Mouse (Mus musculus) layer of hippocampus, adult 8-10 months (tissue): ENCODE results near the gene C130050O18Rik. TPM values are rescaled to one million over a fixed set of nuclear protein-coding genes. Genes with fewer than 3 reads are reported as not detected.
A peak's percentile ranks its signal among the peaks of the same experiment; 100 is the strongest.
"Not testable (repeated sequence)": the region's sequence is repeated elsewhere in the genome, so short reads cannot be mapped to it uniquely, and the experiment has no call there.

ENCODE experiments used
- DNase-seq, 2 experiments: peaks; one replicate each; pipeline ENCODE4 v3.0.0; 2022; ENCODE audit warnings: low spot score in 2 of 2
- total RNA-seq, 4 experiments: library from RNA; stranded (reverse); gene quantifications; 2 replicates each; pipeline ENCODE4 v1.2.4; 2022

The C130050O18Rik gene
- total RNA-seq, 4 experiments from 2014 or later: 0.54 to 1.2 (median 0.83) TPM

GRCm38 (mm10) chr5:139379771-139380384, 25.2 kb upstream of the C130050O18Rik start:
- DNase-seq: no peak

GRCm38 (mm10) chr5:139380385-139381248, 24.5 kb upstream of the C130050O18Rik start:
- DNase-seq: peak; percentile 84 to 86

- DNase-seq: no peak
Observed at GRCm38 (mm10) chr5:139381586-139382513, 23.2 kb upstream of the C130050O18Rik start.

- DNase-seq: peak in 1 of 2 experiments; percentile 50
Observed at GRCm38 (mm10) chr5:139382760-139383159, 22.3 kb upstream of the C130050O18Rik start.

- no peak for DNase-seq
Observed at GRCm38 (mm10) chr5:139383234-139383633, 21.8 kb upstream of the C130050O18Rik start.

- no peak for DNase-seq
Observed at GRCm38 (mm10) chr5:139384531-139384930, 20.5 kb upstream of the C130050O18Rik start.

- DNase-seq: no peak
Observed at GRCm38 (mm10) chr5:139386047-139386446, 19.0 kb upstream of the C130050O18Rik start.

DNA sequence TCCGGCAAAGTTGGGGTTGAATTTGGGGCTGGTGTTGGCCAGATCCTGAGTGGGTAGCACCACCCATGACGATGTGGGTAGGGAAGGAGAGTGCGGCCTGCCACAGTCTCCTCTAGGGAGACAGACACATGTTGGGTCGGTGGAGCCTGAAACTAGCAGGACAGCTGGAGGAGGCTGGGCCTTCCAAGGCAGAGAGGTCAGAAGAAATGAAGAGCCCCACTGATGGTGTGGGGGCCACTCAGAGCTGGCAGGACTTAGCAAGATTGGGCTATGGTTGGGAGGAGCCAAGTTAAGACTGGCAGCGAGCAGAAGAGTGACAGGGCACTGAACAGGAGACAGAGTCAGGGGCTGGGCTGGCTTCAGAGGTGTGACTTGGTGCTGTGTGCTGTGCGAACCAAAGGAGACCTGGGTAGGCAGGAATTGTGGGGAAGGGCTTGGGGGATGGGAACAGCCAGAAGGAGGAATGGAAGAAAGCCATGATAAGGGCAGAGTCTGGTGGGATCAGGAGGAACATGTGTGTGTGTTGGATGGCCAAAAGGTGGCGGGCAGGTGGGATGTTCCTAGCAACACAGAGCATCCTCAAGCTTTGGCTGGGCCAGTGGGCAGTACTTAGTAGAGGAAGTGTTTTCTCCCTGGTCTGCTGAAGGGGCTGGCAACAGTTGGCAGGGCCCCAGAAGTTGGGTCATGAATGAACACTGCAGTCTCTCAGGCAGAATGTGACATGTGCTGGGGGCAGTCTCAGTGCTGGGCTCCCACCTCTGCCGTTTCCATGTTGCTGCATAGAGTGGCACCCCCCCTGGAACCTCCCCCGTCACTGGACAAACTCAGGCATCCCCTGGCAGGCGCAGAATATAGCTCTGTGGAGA, 17.5 kb upstream of the C130050O18Rik start:
- no peak for DNase-seq

DNA sequence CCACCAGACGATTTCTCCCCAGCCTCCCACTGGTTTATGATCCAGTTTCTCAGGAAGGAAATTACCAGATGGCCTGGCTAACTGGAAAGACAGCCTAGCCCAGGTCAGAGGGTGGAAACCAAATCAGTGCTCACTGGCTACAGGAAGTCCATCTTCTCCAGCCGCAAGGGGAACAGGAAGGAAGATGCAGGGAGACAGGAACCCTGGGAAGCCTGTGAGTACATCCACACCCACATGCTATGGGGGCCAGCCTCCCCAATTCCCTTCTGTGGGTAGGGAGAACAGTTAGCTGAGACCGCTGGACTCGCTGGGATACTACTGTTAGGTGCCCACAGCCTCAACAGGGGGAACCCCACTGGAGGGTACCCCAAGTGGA, 16.9 kb upstream of the C130050O18Rik start:
- DNase-seq: no peak

- peak; percentile 58 to 59 for DNase-seq
Observed at GRCm38 (mm10) chr5:139388694-139389675, 16.1 kb upstream of the C130050O18Rik start.

DNA sequence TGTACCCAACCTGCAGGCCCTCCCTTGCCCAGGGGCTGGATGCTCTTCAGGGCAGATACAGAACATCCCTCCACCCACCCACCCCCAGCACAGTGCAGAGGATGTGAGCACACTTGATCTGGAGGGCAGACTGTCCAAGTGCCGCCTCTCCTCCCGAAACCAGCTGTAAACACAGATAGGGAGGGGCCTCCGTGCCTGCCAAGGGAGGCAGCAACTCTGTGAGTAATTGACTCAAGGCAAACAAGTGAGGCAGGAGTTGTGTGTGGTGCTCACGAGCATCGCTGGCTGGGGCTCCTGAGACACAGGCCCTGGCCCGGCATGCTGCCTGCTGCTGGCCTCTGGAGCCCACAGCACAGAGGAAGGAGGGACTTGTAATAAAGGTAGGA, 15.4 kb upstream of the C130050O18Rik start:
- peak; percentile 55 to 62 for DNase-seq

- not testable (repeated sequence) for DNase-seq
Observed at GRCm38 (mm10) chr5:139390324-139391119, 14.6 kb upstream of the C130050O18Rik start.

GRCm38 (mm10) chr5:139391309-139391990, 13.6 kb upstream of the C130050O18Rik start:
- DNase-seq: no peak

DNA sequence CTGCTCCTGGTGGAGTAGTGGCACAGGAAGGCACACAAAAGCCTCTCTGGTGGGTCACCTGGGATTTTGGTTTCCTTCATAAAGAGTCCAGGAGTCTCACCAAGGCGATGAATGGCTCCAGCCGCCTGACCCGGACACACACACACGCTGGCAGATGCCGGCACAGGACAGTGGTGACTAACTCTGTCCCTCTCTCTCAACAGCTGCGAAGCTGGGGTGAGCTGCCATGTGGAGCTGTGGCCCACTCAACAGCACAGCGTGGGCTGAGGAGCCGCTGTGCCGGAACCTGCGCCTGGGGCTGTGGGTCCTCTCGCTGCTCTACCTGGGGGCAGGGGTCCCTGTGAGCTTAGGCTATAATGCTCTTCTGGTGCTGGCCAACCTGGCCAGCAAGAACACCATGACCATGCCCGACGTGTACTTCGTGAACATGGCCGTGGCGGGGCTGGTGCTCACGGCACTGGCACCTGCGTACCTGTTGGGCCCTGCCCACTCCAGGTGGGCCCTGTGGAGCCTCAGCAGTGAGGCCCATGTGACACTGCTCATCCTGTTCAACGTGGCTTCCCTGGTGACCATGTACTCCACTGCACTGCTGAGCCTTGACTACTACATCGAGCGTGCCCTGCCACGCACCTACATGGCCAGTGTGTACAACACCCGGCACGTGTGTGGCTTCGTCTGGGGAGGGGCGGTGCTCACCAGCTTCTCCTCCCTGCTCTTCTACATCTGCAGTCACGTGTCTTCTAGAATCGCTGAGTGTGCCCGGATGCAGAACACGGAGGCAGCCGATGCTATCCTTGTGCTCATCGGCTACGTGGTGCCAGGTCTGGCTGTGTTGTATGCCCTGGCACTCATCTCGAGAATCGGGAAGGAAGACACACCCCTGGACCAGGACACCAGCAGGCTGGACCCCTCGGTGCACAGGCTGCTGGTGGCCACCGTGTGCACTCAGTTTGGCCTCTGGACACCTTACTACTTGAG, 12.6 kb upstream of the C130050O18Rik start:
- DNase-seq: no peak

DNA sequence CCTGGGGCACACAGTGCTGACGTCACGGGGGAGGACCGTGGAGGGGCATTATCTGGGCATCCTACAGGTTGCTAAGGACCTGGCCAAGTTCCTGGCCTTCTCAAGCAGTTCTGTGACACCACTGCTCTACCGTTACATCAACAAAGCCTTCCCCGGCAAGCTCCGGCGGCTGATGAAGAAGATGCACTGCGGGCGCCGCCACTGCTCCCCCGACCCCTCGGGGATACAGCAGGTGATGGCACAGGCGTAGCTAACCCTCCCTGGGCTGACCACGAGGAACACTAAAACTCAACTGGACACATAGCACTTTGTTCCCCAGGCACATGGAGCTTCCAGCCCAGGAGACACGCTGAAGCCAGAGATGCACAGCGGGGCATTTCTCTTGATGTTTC, 11.9 kb upstream of the C130050O18Rik start:
- DNase-seq: no peak

GRCm38 (mm10) chr5:139394399-139394798, 10.7 kb upstream of the C130050O18Rik start:
- no peak for DNase-seq

- DNase-seq: no peak
Observed at GRCm38 (mm10) chr5:139395528-139395927, 9.6 kb upstream of the C130050O18Rik start.
